ENCODE assay signal across 17 mouse cellular contexts in the genomic region with DNA sequence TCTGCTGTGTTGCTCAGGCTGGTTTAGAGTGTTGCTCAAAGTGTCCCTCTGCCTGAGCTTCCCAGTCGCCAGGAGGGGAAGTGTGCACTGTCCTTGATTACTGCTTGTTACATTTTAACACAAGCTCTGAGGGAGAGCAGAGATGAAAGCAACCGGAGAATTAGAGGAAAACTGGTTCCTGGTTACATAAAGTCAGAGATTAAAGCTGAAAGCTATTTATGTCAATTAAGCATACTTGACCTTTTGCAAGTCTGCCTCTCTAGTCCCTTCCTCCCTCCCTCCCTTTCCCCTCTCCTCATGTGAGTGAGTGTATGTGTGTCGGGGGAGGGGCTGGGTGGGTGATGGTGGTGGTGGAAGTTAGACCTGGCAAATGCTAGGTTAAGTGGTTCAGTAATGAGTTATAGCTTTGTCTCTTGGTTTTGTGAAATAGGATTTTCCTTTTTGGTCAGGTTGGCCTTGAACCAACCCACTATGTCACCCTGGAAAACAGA.
DNase-seq lines count a peak whose midpoint lies in the region; ATAC-seq and TF ChIP-seq lines count a peak whose summit lies in the region.
"Had no signal": no experiment of that assay in that cellular context is flagged by ENCODE, and none has a peak within 500 bp of the region (broad histone marks: within the 10 kb centered on the region; RNA-seq: fewer than 3 reads in every experiment).

No protein-coding gene starts in this region.

- peaks cover 9% of the 10 kb centered on the region; the same call in 1 of the 2 replicates for H3K36me3 ChIP-seq in heart, embryonic 10.5 days
- peaks cover 3% of the 10 kb centered on the region; the same call in 1 of the 2 replicates for H3K36me3 ChIP-seq in kidney, embryonic 15.5 days
- H3K36me3 ChIP-seq in stomach, postnatal 0 days (ENCODE audit: control insufficient read depth, insufficient read depth, low read length): no peaks in the 10 kb centered on the region
- H3K36me3 ChIP-seq in midbrain, embryonic 14.5 days (ENCODE audit: control insufficient read depth, insufficient read depth, low read length): no peaks in the 10 kb centered on the region
- H3K36me3 ChIP-seq: forebrain, embryonic 12.5 days; liver, embryonic 15.5 days; midbrain, embryonic 10.5 days; neural tube, embryonic 15.5 days had no signal

- WGBS in heart, embryonic 10.5 days: 26% methylated on average over 3 of the region's 3 CpGs
- 12% methylated on average over 3 of the region's 3 CpGs for WGBS in kidney, embryonic 15.5 days
- 15% methylated on average over 3 of the region's 3 CpGs for WGBS in stomach, postnatal 0 days
- WGBS in midbrain, embryonic 14.5 days: 58% methylated on average over 3 of the region's 3 CpGs

- peak; percentile 81 for ATAC-seq in kidney, embryonic 15.5 days (replicated peaks; ENCODE audit: low FRiP score)
- ATAC-seq in stomach, postnatal 0 days (ENCODE audit: low FRiP score, low TSS enrichment): peak; percentile 50; the same call in 1 of the 2 replicates
- ATAC-seq in midbrain, embryonic 14.5 days (ENCODE audit: low FRiP score, low TSS enrichment): no peak
- ATAC-seq: hindbrain, postnatal 0 days had no signal

- no peak overlapping the region for H3K4me2 ChIP-seq in kidney, embryonic 15.5 days
- H3K4me2 ChIP-seq in stomach, postnatal 0 days (replicated peaks; ENCODE audit: low read depth): no peak overlapping the region
- H3K4me2 ChIP-seq in midbrain, embryonic 14.5 days (ENCODE audit: low read length): no peak overlapping the region
- H3K4me2 ChIP-seq: forebrain, embryonic 12.5 days; liver, embryonic 15.5 days; neural tube, embryonic 15.5 days had no signal

- H3K4me1 ChIP-seq in heart, embryonic 10.5 days: peaks cover 46% of the 10 kb centered on the region
- H3K4me1 ChIP-seq in kidney, embryonic 15.5 days: peaks cover 52% of the 10 kb centered on the region
- peaks cover 8% of the 10 kb centered on the region; the same call in 1 of the 2 replicates for H3K4me1 ChIP-seq in stomach, postnatal 0 days (replicated peaks; ENCODE audit: control insufficient read depth, insufficient read depth)
- 0 out of 2 replicates have a peak, but pooled peaks cover 9% of the 10 kb centered on the region for H3K4me1 ChIP-seq in midbrain, embryonic 14.5 days (ENCODE audit: control insufficient read depth, insufficient read depth, low read length)

- TF ChIP-seq CTCF in stomach, postnatal 0 days (IDR thresholded peaks at IDR 0.05; ENCODE audit: low read depth): 0 out of 2 replicates have a peak, but pooled peaks have one; percentile 3

- peak overlapping the region; percentile 62 for H3K27ac ChIP-seq in heart, embryonic 10.5 days
- H3K27ac ChIP-seq in kidney, embryonic 15.5 days: peak overlapping the region; percentile 19
- peak overlapping the region; percentile 40; the same call in 1 of the 2 replicates for H3K27ac ChIP-seq in stomach, postnatal 0 days (replicated peaks)
- H3K27ac ChIP-seq in midbrain, embryonic 14.5 days (replicated peaks; ENCODE audit: low read depth, low read length): no peak overlapping the region
- H3K27ac ChIP-seq: forebrain, embryonic 12.5 days; hindbrain, postnatal 0 days; left cerebral cortex, adult 2 months; liver, embryonic 15.5 days; midbrain, embryonic 10.5 days; neural tube, embryonic 15.5 days had no signal

- H3K4me3 ChIP-seq in heart, embryonic 10.5 days: no peak overlapping the region
- no peak overlapping the region for H3K4me3 ChIP-seq in kidney, embryonic 15.5 days (replicated peaks)
- H3K4me3 ChIP-seq in stomach, postnatal 0 days (ENCODE audit: low read depth, low read length): no peak overlapping the region
- H3K4me3 ChIP-seq in midbrain, embryonic 14.5 days (replicated peaks; ENCODE audit: low read depth, low read length): no peak overlapping the region
- H3K4me3 ChIP-seq: forebrain, embryonic 12.5 days; left cerebral cortex, adult 2 months; liver, embryonic 15.5 days; midbrain, embryonic 10.5 days; neural tube, embryonic 15.5 days had no signal

- DNase-seq in heart, embryonic 10.5 days (ENCODE audit: low spot score): no peak
- DNase-seq in heart, postnatal 36 days: no peak
- DNase-seq in lung, postnatal 25 days (ENCODE audit: low spot score): peak; percentile 32
- DNase-seq in lung, postnatal 4 days: no peak
- DNase-seq in stomach, postnatal 0 days (ENCODE audit: low spot score): no peak
- DNase-seq in right cerebral cortex, postnatal 25 days: no peak
- no peak for DNase-seq in midbrain, embryonic 14.5 days
- DNase-seq: gastrocnemius, postnatal 14 days; right cerebral cortex, postnatal 14 days; thymus, adult 18-20 months had no signal

- no peak overlapping the region for H3K9ac ChIP-seq in kidney, embryonic 15.5 days
- no peak overlapping the region for H3K9ac ChIP-seq in stomach, postnatal 0 days (ENCODE audit: low read length)
- H3K9ac ChIP-seq in midbrain, embryonic 14.5 days (replicated peaks; ENCODE audit: low read length): no peak overlapping the region
- H3K9ac ChIP-seq: forebrain, embryonic 12.5 days; liver, embryonic 15.5 days; neural tube, embryonic 15.5 days had no signal

- TF ChIP-seq EP300 in stomach, postnatal 0 days (optimal IDR thresholded peaks at IDR 0.05): no peak

- no peaks in the 10 kb centered on the region for H3K27me3 ChIP-seq in heart, embryonic 10.5 days (ENCODE audit: insufficient read depth, poor library complexity, severe bottlenecking)
- no peaks in the 10 kb centered on the region for H3K27me3 ChIP-seq in kidney, embryonic 15.5 days
- no peaks in the 10 kb centered on the region for H3K27me3 ChIP-seq in stomach, postnatal 0 days (ENCODE audit: control insufficient read depth, insufficient read depth, low read length)
- H3K27me3 ChIP-seq in midbrain, embryonic 14.5 days (ENCODE audit: control insufficient read depth, insufficient read depth, low read length): 0 out of 2 replicates have a peak, but pooled peaks cover 3% of the 10 kb centered on the region
- H3K27me3 ChIP-seq: liver, embryonic 15.5 days; neural tube, embryonic 15.5 days had no signal

- H3K9me3 ChIP-seq in heart, embryonic 10.5 days: no peaks in the 10 kb centered on the region
- H3K9me3 ChIP-seq in kidney, embryonic 15.5 days (replicated peaks): no peaks in the 10 kb centered on the region
- H3K9me3 ChIP-seq in stomach, postnatal 0 days (ENCODE audit: control insufficient read depth, low read length): no peaks in the 10 kb centered on the region
- H3K9me3 ChIP-seq in midbrain, embryonic 14.5 days (ENCODE audit: control insufficient read depth, low read length): no peaks in the 10 kb centered on the region
- H3K9me3 ChIP-seq: forebrain, embryonic 12.5 days; liver, embryonic 15.5 days; midbrain, embryonic 10.5 days; neural tube, embryonic 15.5 days had no signal

- intact Hi-C loops in heart, postnatal 36 days (cut with DNase I): no loop called here
